Mouse (Mus musculus) granulocyte monocyte progenitor cell, adult 5-6 weeks (primary cell): ENCODE measurements around the gene Trim66. TPM values are rescaled to one million over a fixed set of nuclear protein-coding genes. Genes with fewer than 3 reads are reported as not detected.
A peak's percentile ranks its signal among the peaks of the same experiment; 100 is the strongest.

Source experiments
- ATAC-seq: replicated peaks from 2 replicates; pipeline ENCODE4 v1.8.0; 2016; ENCODE audit warnings: mild to moderate bottlenecking, moderate TSS enrichment, inconsistent platforms; ENCODE audit not compliant: poor library complexity, severe bottlenecking
- total RNA-seq, 2 experiments: library from RNA; stranded (forward) in 1 of 2; stranded (reverse) in 1 of 2; fragments of 200-712, 200-1000 nt in 1 of 2; fragments of >200 nt in 1 of 2; fragmentation: Nextera tagmentation in 1 of 2; gene quantifications; 2 replicates each; pipeline ENCODE4 v1.2.3; 2014 to 2017

The Trim66 gene
- total RNA-seq, 2 experiments from 2014 or later = 0.11 TPM; not detected in 1

DNA sequence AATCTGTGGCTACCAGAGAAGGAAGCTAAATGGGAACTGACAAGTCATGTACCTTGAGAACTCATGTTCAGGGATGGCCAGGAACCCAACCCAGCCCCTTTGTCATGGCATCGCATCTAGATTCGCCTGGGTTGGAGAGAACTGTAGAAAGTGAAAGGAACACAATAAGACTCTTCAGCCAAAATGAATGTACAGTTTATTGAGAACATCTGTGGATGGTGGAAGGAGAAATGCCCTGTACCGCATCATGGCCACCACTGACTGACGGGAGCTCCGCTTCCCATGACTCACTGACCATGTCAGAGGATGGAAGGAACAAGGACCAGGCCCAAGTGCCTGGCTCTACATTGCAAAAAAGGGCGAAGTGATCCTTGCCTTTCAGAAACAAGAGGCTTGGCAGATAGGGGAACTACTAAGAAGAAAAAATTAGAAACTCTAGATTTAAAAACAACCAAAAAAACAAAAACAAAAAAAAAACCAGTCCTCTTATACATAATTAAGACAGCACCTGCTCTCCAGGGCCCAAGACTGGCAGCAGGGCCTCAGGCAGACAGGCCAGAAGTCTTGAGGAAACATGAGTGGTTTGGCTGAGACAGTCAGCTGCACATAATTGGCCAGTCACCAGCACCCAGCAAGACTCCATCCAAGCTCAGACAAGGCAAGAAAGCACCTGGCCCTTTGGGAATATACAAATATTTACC is 16.0 kb upstream of the Trim66 start:
- no peak for ATAC-seq

DNA sequence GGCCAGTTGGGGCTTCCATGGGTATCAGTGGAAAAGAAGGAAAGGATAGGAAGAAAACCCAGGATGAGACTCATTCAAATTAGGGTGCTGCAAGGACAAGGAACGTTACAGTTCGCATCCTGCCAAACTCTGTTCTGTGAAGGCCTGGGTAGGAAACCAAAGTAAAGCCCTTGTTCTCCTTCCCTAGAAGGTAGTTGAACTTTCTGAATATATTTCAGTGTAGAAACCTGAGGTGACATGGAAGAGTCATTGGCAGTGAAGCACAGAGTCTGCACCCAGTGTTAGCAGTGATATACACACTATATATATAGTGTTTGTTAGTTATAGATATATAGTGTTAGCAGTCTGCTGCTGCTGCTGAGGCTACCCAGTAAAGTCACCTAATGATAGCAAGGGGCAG is 15.4 kb upstream of the Trim66 start:
- ATAC-seq = no peak

DNA sequence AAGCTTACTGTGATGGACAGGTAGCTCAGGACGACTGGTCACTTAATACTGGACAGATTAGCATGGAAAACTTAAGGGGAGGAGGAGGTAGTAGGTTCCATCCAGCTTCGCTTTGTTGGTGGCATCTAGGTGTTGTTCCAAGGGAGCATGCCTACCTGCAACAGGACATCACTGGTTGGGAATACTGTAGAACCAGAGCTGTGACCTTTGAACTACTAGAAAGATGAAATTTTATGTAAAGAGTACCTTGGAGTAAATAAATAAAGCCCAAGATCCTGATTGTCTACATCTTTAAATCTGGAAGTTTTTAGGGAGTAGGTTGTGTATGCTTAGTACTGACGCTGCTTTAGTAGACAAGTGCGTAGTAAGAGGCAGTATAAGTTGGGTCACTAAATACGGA is 14.2 kb upstream of the Trim66 start:
- no peak for ATAC-seq

DNA sequence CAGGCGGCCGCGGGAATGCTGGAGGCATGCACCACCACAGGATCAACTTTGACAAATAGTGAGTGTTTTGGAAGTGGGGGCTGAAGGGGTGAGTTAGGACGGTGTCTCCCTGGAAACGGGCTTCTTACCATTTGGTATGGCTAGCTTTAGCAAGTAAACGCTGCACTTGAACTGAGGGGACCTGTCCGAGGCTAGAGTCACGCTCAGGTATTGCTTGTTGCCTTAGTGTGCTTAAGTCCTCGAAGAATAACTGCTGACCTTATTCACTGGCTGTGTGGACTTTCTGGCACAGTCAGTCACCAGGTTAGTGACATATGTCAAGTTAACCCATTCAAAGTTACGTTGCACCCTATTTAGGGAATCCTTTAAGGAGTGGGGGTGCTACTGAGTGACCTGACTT is 12.0 kb upstream of the Trim66 start:
- no peak for ATAC-seq

DNA sequence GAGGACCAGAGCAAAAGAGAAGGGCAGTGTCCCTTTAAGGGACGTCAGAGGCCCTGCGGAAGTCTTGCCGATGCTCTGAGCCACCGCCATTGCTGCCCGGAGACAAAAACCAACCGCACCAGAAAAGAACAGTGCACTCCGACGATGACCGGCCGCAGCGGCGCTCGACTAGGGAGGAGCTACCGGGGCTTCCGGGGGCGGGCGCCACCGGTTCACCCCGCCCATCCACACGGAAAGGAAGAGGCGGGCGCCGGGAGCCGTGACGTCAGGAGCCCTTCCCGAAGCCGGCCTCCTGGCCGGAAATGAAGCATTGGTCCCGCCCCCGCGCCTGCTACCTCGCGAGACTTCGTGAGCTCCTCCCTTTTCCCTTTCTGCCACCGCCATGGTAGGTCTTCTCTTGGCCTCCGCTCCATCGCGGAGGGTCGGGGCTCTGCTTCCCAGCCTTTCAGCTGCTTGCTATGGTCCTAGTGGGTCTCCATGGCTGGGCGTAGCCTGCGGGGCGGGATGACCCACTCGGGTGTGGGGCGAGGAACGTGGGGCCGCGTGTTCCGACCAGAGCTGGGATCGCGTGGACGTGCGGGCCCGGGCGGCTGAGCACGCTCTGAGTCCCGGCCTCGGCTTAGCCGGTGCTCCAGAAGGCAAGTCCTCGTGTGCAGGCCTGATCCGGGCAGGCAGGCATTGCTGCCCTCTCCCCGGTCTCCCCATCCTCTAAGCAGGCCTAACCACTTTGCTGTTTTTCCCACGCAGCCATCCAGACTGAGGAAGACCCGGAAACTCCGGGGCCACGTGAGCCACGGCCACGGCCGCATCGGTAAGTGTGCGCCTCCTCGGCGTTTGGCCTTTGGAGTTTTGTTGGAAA is 11.1 kb upstream of the Trim66 start, which contains the start of gene Rpl27a:
Gene Rpl27a (plus strand): TSS at position 310 of the 859 bp plus-strand sequence.
- ATAC-seq = peak; percentile 88

DNA sequence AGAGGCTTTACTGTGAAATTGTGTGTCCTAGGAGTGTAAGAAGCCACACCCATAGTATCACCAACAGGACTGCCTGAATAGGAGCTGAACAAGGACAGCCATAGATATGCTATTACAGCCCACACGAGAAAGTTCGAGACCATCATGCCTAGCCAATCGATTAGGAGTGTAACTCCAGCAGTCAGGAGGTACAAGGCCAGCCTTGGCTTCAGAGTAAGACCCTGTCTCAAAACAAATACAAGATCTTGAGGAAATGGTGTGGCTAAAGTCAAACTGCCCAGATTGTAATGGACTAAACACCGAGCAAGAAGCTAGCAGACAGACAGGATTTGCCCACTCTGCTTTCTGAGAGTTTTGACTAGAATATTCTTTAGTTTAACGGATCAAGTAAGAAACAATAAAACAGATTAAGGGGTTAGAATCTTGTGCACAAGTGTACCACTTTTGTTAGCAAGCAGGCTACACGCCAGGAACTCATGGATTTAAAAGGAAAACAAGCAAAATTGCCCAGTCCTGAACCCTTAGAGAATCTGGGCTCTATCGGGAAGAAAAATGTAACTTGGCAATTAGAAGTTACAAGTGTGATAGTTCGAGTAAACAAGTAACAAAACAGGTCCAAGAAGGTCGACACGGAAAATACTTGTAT is 10.2 kb upstream of the Trim66 start:
- ATAC-seq = no peak

DNA sequence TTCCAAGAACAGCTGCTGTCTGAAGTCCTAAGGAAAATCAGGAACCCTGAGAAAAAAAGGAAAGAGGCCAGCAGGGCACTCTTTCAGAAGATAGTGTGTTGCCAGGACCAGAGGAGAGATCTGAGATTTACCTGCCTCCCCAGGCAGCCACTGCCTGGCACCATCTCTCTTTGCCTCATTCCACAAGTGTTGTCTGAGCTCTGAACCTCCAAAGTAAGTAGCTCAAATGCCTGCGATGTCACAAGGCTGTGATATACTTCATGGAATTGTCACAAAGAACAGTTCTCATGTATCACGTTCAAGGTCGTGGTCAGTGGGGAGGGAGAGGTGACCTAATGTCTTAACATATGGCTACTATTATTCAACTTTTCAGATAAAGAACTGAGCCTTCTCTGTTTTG is 8.6 kb upstream of the Trim66 start:
- ATAC-seq = no peak

DNA sequence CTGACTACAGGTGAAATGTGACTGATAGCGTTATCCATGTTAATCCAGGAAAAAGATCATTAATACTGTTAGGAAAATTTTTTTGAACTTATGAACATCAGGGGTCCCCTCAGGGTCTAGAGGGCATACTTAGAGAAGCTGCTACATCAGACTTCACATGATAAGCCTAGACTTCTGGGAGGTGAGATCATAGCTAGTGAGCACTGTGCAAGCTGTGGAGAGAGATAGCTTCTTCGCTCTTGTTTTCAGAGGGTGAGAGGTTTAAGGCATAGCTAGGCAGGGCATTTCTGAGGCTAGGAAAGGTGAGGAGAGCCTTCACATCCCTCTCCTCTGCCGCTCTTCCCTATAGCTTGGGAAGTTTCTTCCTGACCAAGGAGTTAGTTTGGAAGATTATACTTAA is 3.9 kb upstream of the Trim66 start:
- ATAC-seq = no peak

DNA sequence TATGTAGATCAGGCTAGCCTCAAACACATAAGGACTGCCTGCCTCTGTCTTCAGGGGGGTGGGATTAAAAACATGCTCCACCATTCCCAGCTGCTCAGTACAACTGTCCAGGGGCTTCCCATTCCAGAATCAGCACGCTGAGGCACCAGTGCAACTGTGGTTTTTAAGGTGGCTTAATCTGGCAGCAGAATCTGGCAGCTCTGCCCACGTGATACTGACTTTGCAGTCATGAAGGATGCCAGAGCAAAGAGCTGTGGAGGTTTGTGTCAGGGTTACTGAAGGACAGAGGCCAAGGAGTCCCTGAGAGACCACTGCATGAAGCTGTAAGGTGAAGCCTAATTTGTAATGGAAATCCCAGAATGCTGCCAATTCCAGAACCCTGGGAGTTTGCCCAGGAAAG is 2.9 kb upstream of the Trim66 start:
- no peak for ATAC-seq

DNA sequence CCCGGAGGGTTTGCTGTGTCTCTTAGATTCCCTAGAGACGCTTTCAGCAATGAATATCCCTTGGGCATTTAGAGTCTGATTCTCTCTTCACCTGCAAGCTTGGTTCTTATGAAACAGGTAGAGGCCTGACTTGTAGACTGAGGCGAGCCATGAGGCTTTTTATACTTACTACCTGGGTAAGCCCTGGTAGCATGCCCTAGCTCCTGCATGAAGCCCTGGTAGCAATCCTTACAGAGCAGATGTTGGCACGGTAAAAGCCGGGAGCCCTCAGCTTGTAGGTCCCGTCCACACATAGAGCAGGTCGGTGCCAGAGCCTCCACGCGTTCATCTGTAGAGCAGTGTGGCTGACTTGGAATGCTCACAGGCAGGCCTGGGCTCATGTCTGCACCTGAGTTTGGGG is 362 bp downstream of the Trim66 start:
- ATAC-seq = no peak

DNA sequence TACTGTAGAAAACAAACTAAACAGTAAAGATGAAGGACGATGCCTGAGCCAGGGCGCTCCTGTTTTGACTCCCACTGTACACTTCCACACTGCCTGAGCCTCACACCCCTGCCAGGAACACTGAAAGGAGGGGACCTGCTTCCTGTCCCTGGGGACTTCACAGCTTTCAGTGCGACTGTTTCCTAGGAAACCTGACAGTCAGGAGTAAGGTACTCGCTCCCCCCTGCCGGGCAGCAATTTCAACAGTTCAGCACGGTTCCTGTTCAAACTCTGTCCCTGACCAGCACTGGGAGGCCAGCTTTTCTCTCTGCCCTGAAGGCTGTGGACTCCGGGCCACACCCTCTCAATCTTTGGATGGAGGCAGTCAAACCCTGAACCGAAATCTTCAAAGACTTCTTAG is 815 bp downstream of the Trim66 start:
- ATAC-seq = no peak

DNA sequence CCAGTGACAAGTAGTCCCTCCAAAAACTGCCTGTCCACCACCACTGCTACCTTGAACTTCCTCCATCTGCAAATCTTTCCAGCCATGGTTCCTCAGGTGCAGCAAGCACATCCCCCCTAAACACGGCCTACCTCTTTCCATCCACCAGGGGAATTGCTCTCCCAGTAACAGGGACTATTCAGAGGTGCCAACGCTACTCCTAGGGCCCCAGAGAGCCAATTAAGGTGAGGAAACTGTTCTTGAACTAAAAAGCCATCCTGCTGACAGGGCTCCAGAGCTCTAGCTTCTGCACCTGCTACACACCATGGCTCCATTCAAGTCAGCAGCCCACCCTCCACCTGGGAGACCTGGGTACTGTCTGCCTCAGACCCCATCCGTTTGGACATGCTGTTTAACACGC is 10.4 kb downstream of the Trim66 start:
- ATAC-seq = no peak

DNA sequence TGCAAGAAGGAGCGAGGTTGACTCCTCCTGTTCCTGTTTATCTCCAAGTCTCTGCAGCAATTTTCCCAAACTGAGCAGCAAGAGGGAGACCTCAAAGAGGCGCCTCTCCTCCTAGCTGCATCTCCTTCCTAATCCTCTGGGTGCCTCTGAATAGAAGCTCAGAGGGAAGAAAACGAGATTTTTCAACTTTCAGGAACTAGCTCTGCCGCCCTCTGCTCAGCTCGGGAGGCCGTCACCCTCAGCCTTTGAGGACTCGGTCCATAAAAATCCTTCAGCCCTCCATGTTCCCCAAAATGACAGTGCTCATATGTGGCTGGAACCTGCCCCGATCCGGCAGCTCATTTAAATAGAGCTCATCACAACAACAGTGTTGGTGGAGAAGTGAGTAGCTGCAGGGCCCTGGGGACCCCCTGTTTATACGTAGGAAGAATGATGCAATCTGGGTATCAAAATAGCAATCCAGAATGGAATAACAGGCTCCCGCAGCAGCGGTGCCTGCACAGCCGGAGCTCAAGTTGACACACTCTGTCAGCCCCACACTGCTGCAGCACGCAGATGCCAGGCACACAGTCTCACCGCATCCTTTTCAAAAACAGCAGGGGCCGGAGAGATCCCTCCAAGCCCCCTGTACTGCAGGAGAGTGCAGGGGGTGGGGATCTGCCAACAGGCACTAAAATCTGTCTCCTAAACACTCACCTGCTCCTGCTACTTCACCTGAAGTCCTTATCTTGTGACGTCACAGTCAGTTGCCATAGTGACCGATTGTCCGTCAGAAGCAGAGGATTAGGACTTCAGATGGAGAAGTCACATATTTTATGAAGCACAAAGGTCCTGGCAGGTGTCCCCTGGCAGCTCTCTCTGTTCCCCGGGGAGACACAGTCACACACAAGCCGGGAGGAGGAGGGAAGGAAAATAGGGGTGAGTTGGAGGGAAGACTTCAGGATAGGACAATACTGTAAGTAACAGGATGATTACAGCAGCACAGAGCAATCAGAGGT is 14.3 kb downstream of the Trim66 start:
- ATAC-seq = peak; percentile 25

DNA sequence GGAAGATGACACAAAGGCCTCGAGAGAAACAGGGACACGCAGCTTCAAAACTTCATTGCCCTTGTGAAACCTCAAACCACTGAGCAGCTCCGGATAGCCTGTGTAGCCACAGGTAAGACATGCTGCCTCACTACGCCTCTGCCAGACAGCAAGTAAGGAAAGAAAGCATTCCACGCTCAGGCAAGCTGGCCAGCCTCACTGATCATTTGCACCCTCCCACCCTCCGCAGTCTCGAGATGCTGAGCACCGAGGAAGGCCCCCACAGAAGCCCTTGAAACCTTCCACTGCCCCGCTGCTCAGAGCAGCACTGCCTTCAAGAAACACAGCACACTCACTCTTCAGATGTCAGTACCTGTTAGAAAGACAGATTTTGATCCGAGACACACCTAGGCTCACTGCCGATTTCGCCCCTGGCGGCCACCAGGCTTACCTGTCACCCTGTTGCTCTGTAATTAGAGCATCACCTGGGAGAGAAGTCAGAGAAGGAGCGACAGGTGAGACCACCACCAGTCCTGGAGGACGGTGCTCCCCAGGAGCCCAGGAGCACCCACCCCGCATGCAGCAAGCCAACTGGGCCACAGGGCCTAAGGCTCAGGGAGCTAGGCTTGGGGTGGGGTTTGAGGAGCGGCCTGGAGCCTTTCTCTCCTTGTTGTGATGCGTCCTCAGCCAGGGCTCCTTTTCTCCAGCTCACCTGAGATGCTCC is 15.2 kb downstream of the Trim66 start:
- no peak for ATAC-seq

DNA sequence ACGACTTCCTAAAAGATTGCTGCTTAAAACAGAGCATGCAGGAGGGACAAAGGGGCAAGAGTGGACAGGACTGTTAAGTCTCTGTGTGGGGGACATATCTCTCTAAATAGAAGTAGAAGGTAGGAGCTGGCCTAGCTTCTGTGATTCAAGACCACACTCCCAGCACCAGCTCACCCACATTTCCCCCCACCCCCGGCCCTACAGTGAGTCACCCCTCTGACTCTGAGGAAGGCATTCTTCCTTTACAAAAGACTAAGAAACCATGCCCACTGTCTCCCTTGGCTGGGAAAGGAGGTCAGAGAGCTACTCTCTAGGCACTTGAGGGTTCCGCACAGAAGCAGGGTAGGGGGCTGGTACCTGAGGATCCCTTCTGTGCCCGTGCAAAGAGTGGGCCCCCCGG is 23.7 kb downstream of the Trim66 start:
- ATAC-seq = no peak

DNA sequence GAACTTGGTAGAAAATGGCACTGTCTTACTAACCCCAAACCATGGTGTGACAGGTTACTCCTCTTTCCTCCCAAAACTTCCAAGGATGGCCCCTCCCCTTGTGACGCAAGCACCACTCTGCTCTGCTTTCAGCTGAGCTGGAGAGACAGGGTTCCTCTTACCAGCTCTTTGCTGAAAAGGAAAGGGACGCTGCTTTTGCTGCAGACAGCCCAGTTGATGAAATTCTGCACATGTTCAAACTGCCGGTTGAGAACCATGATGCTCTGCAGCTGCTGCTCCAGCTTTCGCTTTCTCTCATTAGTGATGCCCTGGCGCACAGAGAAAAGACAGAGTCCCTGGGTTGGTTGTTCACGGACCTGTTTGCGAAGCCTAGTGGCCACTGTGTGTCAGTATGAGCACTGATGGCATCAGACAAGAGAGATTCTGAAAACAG is 27.2 kb downstream of the Trim66 start:
- ATAC-seq = peak; percentile 60

DNA sequence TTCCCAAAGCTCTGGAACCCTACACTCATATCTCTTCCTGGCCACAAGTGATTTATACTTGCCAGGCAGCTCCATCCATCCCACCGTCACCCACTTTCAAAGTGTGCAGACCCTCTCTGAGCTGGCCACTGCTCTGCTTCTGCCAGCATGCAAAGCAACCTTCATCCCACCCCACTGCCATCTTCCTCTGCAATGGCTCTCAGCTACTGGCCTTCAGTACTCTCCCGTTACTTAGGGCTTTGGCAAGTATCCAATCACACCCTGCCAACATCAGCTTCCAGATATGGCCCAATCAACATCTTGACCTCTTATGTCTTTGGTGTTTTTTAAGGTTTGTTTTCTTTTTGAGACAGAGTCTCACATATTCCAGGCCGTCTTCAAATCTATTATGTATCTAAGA is 30.0 kb downstream of the Trim66 start:
- no peak for ATAC-seq

DNA sequence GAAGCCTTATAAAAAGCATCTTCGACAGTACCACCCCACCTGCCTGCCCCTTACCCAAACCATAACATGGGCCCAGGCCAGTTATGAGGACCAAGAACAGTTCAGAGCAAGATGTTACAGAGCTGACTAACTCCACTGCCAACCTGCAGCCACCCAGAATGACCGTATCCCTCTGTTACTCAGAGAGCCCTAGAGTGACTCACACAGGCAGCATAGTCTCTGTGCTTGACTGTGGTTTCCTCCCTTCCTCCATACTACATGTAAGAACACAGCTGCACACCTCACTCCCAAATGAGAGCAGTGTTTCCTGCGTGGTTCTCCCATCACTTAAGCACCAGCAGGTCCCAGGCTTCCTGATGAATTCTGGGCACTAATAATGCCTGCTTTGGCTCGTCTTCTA is 37.2 kb downstream of the Trim66 start:
- ATAC-seq = no peak

DNA sequence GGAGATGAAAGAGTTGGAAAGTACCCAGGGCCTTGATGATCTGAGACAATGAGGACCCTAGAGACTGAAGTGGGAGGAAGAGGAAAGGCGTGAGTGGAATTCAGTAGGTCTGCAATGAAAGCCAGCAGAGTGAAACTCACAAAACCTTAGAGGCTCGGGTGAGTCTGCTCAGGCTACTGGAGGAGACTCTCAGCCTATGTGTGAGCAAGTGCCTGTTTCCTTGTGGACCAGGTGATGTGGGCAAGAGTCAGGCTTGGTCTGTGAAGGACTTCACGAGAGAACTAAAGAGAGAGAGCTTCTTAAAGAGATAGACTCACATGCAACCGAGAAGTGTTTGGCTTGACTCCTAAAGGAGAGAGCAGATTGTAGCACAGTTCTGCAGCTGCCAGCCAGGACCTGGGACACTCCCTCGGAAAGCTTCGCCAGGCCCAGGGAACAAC is 39.7 kb downstream of the Trim66 start:
- ATAC-seq = no peak
